ENCODE assay signal across 22 mouse cellular contexts in genomic region chr17:29919552-29919920, GRCm38 (mm10). TPM values are rescaled to one million over a fixed set of nuclear protein-coding genes. Genes with fewer than 3 reads are reported as not detected.
DNase-seq lines count a peak whose midpoint lies in the region; ATAC-seq lines count a peak whose summit lies in the region.
"Had no signal": no experiment of that assay in that cellular context is flagged by ENCODE, and none has a peak within 500 bp of the region (broad histone marks: within the 10 kb centered on the region; RNA-seq: fewer than 3 reads in every experiment).

No protein-coding gene starts in this region.

- H3K9me3 ChIP-seq in heart, embryonic 10.5 days: no peaks in the 10 kb centered on the region
- H3K9me3 ChIP-seq in midbrain, embryonic 12.5 days: no peaks in the 10 kb centered on the region
- no peaks in the 10 kb centered on the region for H3K9me3 ChIP-seq in midbrain, embryonic 15.5 days
- H3K9me3 ChIP-seq in hindbrain, embryonic 11.5 days (ENCODE audit: control insufficient read depth, low read length): no peaks in the 10 kb centered on the region
- H3K9me3 ChIP-seq in neural tube, embryonic 14.5 days (ENCODE audit: control insufficient read depth, low read length): no peaks in the 10 kb centered on the region
- H3K9me3 ChIP-seq: limb, embryonic 13.5 days; liver, embryonic 13.5 days; lung, embryonic 15.5 days; neural tube, embryonic 12.5 days had no signal

- H3K4me2 ChIP-seq in midbrain, embryonic 12.5 days (replicated peaks): no peak overlapping the region
- H3K4me2 ChIP-seq in midbrain, embryonic 15.5 days: no peak overlapping the region
- H3K4me2 ChIP-seq in hindbrain, embryonic 11.5 days (replicated peaks; ENCODE audit: low read depth, low read length): no peak overlapping the region
- no peak overlapping the region for H3K4me2 ChIP-seq in neural tube, embryonic 14.5 days (ENCODE audit: low read depth, low read length)
- H3K4me2 ChIP-seq: limb, embryonic 13.5 days; liver, embryonic 13.5 days; lung, embryonic 15.5 days; neural tube, embryonic 12.5 days had no signal

- ATAC-seq in midbrain, embryonic 12.5 days (ENCODE audit: low FRiP score, low read depth): no peak
- ATAC-seq in midbrain, embryonic 15.5 days (replicated peaks): no peak
- ATAC-seq in hindbrain, embryonic 11.5 days (ENCODE audit: low FRiP score): no peak
- peak; percentile 44; the same call in 1 of the 2 replicates for ATAC-seq in neural tube, embryonic 14.5 days (ENCODE audit: low read depth)

- no peak for DNase-seq in heart, embryonic 10.5 days (ENCODE audit: low spot score)
- DNase-seq in heart, adult 11 months: no peak
- no peak for DNase-seq in hindbrain, embryonic 11.5 days (ENCODE audit: low spot score)
- no peak for DNase-seq in cerebellum, adult 8-10 months
- DNase-seq: adrenal gland, postnatal 36 days; cerebellum, adult 11-12 months; cerebellum, postnatal 25 days; embryo, embryonic 11 days; gastrocnemius, postnatal 36 days; kidney, adult 8-10 months; kidney, postnatal 14 days; layer of hippocampus, postnatal 36 days; liver, embryonic 13.5 days; lung, postnatal 4 days; right cerebral cortex, postnatal 25 days had no signal

- 54% methylated on average over 3 of the region's 3 CpGs for WGBS in heart, embryonic 10.5 days
- WGBS in midbrain, embryonic 12.5 days: 76% methylated on average over 3 of the region's 3 CpGs
- WGBS in midbrain, embryonic 15.5 days: 73% methylated on average over 3 of the region's 3 CpGs
- 76% methylated on average over 3 of the region's 3 CpGs for WGBS in hindbrain, embryonic 11.5 days
- WGBS in neural tube, embryonic 14.5 days: 70% methylated on average over 3 of the region's 3 CpGs

- peaks cover 35% of the 10 kb centered on the region for H3K4me1 ChIP-seq in heart, embryonic 10.5 days
- peaks cover 21% of the 10 kb centered on the region for H3K4me1 ChIP-seq in midbrain, embryonic 12.5 days
- H3K4me1 ChIP-seq in midbrain, embryonic 15.5 days: peaks cover 16% of the 10 kb centered on the region
- H3K4me1 ChIP-seq in hindbrain, embryonic 11.5 days (replicated peaks; ENCODE audit: control insufficient read depth, insufficient read depth, low read length): peaks cover 2% of the 10 kb centered on the region; the same call in 1 of the 2 replicates
- H3K4me1 ChIP-seq in neural tube, embryonic 14.5 days (ENCODE audit: control insufficient read depth, insufficient read depth, low read length): peaks cover 7% of the 10 kb centered on the region; the same call in 1 of the 2 replicates
- H3K4me1 ChIP-seq: liver, embryonic 13.5 days had no signal

- H3K4me3 ChIP-seq in heart, embryonic 10.5 days: no peak overlapping the region
- H3K4me3 ChIP-seq in midbrain, embryonic 12.5 days: no peak overlapping the region
- H3K4me3 ChIP-seq in midbrain, embryonic 15.5 days: no peak overlapping the region
- H3K4me3 ChIP-seq in hindbrain, embryonic 11.5 days (ENCODE audit: low read depth, low read length): no peak overlapping the region
- no peak overlapping the region for H3K4me3 ChIP-seq in neural tube, embryonic 14.5 days (ENCODE audit: low read depth, low read length)
- H3K4me3 ChIP-seq: layer of hippocampus, adult 2 months; limb, embryonic 13.5 days; liver, embryonic 13.5 days; lung, embryonic 15.5 days; neural tube, embryonic 12.5 days had no signal

- H3K36me3 ChIP-seq in heart, embryonic 10.5 days: no peaks in the 10 kb centered on the region
- no peaks in the 10 kb centered on the region for H3K36me3 ChIP-seq in midbrain, embryonic 12.5 days
- H3K36me3 ChIP-seq in midbrain, embryonic 15.5 days (replicated peaks): no peaks in the 10 kb centered on the region
- no peaks in the 10 kb centered on the region for H3K36me3 ChIP-seq in hindbrain, embryonic 11.5 days (ENCODE audit: control insufficient read depth, insufficient read depth, low read length)
- no peaks in the 10 kb centered on the region for H3K36me3 ChIP-seq in neural tube, embryonic 14.5 days (ENCODE audit: control insufficient read depth, insufficient read depth, low read length)
- H3K36me3 ChIP-seq: limb, embryonic 13.5 days; liver, embryonic 13.5 days; lung, embryonic 15.5 days; neural tube, embryonic 12.5 days had no signal

- no peak overlapping the region for H3K9ac ChIP-seq in midbrain, embryonic 12.5 days (replicated peaks)
- H3K9ac ChIP-seq in midbrain, embryonic 15.5 days: no peak overlapping the region
- H3K9ac ChIP-seq in hindbrain, embryonic 11.5 days (ENCODE audit: low read depth, low read length): no peak overlapping the region
- H3K9ac ChIP-seq in neural tube, embryonic 14.5 days (replicated peaks; ENCODE audit: low read depth, low read length): no peak overlapping the region
- H3K9ac ChIP-seq: limb, embryonic 13.5 days; liver, embryonic 13.5 days; lung, embryonic 15.5 days; neural tube, embryonic 12.5 days had no signal

- no peaks in the 10 kb centered on the region for H3K27me3 ChIP-seq in heart, embryonic 10.5 days (ENCODE audit: insufficient read depth, poor library complexity, severe bottlenecking)
- H3K27me3 ChIP-seq in midbrain, embryonic 12.5 days: no peaks in the 10 kb centered on the region
- H3K27me3 ChIP-seq in midbrain, embryonic 15.5 days (replicated peaks): no peaks in the 10 kb centered on the region
- H3K27me3 ChIP-seq in hindbrain, embryonic 11.5 days (ENCODE audit: control insufficient read depth, insufficient read depth, low read length): no peaks in the 10 kb centered on the region
- no peaks in the 10 kb centered on the region for H3K27me3 ChIP-seq in neural tube, embryonic 14.5 days (ENCODE audit: control insufficient read depth, insufficient read depth, low read length)
- H3K27me3 ChIP-seq: lung, embryonic 15.5 days; neural tube, embryonic 12.5 days had no signal

- H3K27ac ChIP-seq in heart, embryonic 10.5 days: peak overlapping the region; percentile 48; the same call in 1 of the 2 replicates
- H3K27ac ChIP-seq in midbrain, embryonic 12.5 days (replicated peaks): 0 out of 2 replicates have a peak overlapping the region, but pooled peaks have one; percentile 6
- H3K27ac ChIP-seq in midbrain, embryonic 15.5 days: no peak overlapping the region
- H3K27ac ChIP-seq in hindbrain, embryonic 11.5 days (ENCODE audit: low read depth, low read length): 0 out of 2 replicates have a peak overlapping the region, but pooled peaks have one; percentile 1
- peak overlapping the region; percentile 63 for H3K27ac ChIP-seq in neural tube, embryonic 14.5 days (ENCODE audit: low read depth, low read length)
- H3K27ac ChIP-seq: layer of hippocampus, adult 2 months; limb, embryonic 13.5 days; liver, embryonic 13.5 days; lung, embryonic 15.5 days; neural tube, embryonic 12.5 days had no signal

RNA-seq across cellular contexts. Expression of gene Mdga1, which starts 50.4 kb away (rescaled TPM):
- 1.7 and 3.5 TPM in 2 replicates for polyA plus RNA-seq in heart, embryonic 10.5 days (2016; fragmentation: Nextera tagmentation; extraction: Ambion mirVana)
- 13.1 and 21.4 TPM in 2 replicates for polyA plus RNA-seq in midbrain, embryonic 12.5 days (2016; fragmentation: Nextera tagmentation; extraction: Ambion mirVana)
- 19.6 and 22.0 TPM in 2 replicates for polyA plus RNA-seq in midbrain, embryonic 15.5 days (2015; fragmentation: Nextera tagmentation; extraction: Ambion mirVana)
- 4.6 and 4.8 TPM in 2 replicates for polyA plus RNA-seq in hindbrain, embryonic 11.5 days (2014; fragmentation: Nextera tagmentation; extraction: Ambion mirVana)
- polyA plus RNA-seq in neural tube, embryonic 14.5 days (2014; fragmentation: Nextera tagmentation; extraction: Ambion mirVana): 10.6 and 10.7 TPM in 2 replicates
